Mouse (Mus musculus): Measurements from ENCODE around the gene Cenpa.

GRCm38 (mm10) chr5:30632134-30632533 is 34.4 kb upstream of the Cenpa start:
- TF ChIP-seq CTCF (conservative IDR thresholded peaks at IDR 0.05; ENCODE audit: insufficient read depth, insufficient read length, low read depth, low read length) (no peak), POLR2A (IDR thresholded peaks at IDR 0.05; ENCODE audit: low read depth, low read length) (no peak)

Data from kidney, adult 2 months (tissue).